13 mouse cellular contexts compared by ENCODE assay signal in genomic region chr8:88564256-88564903, GRCm38 (mm10). TPM values are rescaled to one million over a fixed set of nuclear protein-coding genes. Genes with fewer than 3 reads are reported as not detected.
A peak's percentile ranks its signal among the peaks of the same experiment; 100 is the strongest.
DNase-seq lines count a peak whose midpoint lies in the region; ATAC-seq lines count a peak whose summit lies in the region.
"Had no signal": no experiment of that assay in that cellular context is flagged by ENCODE, and none has a peak within 500 bp of the region (broad histone marks: within the 10 kb centered on the region; RNA-seq: fewer than 3 reads in every experiment).

No protein-coding gene starts in this region.

- H3K4me2 ChIP-seq in heart, embryonic 14.5 days (ENCODE audit: low read length), result peak overlapping the region; percentile 33
- H3K4me2 ChIP-seq in lung, embryonic 15.5 days, result no peak overlapping the region
- H3K4me2 ChIP-seq in heart, embryonic 16.5 days (ENCODE audit: low read depth, low read length), result peak overlapping the region; percentile 36; the same call in 1 of the 2 replicates
- H3K4me2 ChIP-seq: liver, embryonic 13.5 days had no signal

- no peak overlapping the region for H3K9ac ChIP-seq in heart, embryonic 14.5 days (ENCODE audit: low read length)
- no peak overlapping the region for H3K9ac ChIP-seq in lung, embryonic 15.5 days
- H3K9ac ChIP-seq in heart, embryonic 16.5 days (ENCODE audit: low read length), result no peak overlapping the region; the same call in none of the 2 replicates
- H3K9ac ChIP-seq: liver, embryonic 13.5 days had no signal

- WGBS in heart, embryonic 14.5 days, result 5% methylated on average over 9 of the region's 11 CpGs
- WGBS in lung, embryonic 15.5 days, result 15% methylated on average over 9 of the region's 11 CpGs
- 11% methylated on average over 11 of the region's 11 CpGs for WGBS in heart, embryonic 16.5 days

- H3K4me3 ChIP-seq in heart, embryonic 14.5 days (ENCODE audit: control insufficient read depth in 1 of 2, insufficient read depth in 1 of 2, low read depth in 1 of 2, low read length in 2 of 2), result no peak overlapping the region
- H3K4me3 ChIP-seq in lung, embryonic 15.5 days, result no peak overlapping the region
- H3K4me3 ChIP-seq in heart, embryonic 16.5 days (ENCODE audit: low read length), result no peak overlapping the region
- H3K4me3 ChIP-seq: forebrain, embryonic 10.5 days; liver, embryonic 13.5 days had no signal

- H3K27ac ChIP-seq in heart, embryonic 14.5 days (replicated peaks in 1 of 2; ENCODE audit: control insufficient read depth in 1 of 2, insufficient read depth in 1 of 2, low read depth in 2 of 2, low read length in 2 of 2), result peak overlapping the region; percentile 73 to 80
- peak overlapping the region; percentile 66 for H3K27ac ChIP-seq in lung, embryonic 15.5 days
- peak overlapping the region; percentile 71 for H3K27ac ChIP-seq in heart, embryonic 16.5 days (ENCODE audit: low read length)
- H3K27ac ChIP-seq: liver, embryonic 13.5 days had no signal

- H3K4me1 ChIP-seq in heart, embryonic 14.5 days (ENCODE audit: control insufficient read depth in 2 of 2, insufficient read depth in 2 of 2, low read length in 2 of 2), result peaks cover 54 to 74% of the 10 kb centered on the region in 2 experiments
- peaks cover 62% of the 10 kb centered on the region for H3K4me1 ChIP-seq in lung, embryonic 15.5 days
- H3K4me1 ChIP-seq in heart, embryonic 16.5 days (ENCODE audit: control insufficient read depth, insufficient read depth, low read length), result peaks cover 57% of the 10 kb centered on the region

- ATAC-seq in heart, embryonic 14.5 days (ENCODE audit: insufficient number of reproducible peaks, insufficient read depth, low FRiP score, low read depth), result peak; percentile 45
- peak; percentile 11; the same call in 1 of the 2 replicates for ATAC-seq in lung, embryonic 15.5 days (ENCODE audit: borderline replicate concordance, extremely low read depth, low FRiP score, low TSS enrichment)
- ATAC-seq in heart, embryonic 16.5 days (replicated peaks; ENCODE audit: extremely low read depth, insufficient read depth, low FRiP score), result peak; percentile 66
- ATAC-seq: Patski had no signal

- H3K36me3 ChIP-seq in heart, embryonic 14.5 days (ENCODE audit: control insufficient read depth, insufficient read depth, low read length), result no peaks in the 10 kb centered on the region
- no peaks in the 10 kb centered on the region for H3K36me3 ChIP-seq in lung, embryonic 15.5 days
- H3K36me3 ChIP-seq in heart, embryonic 16.5 days (ENCODE audit: control insufficient read depth, insufficient read depth), result no peaks in the 10 kb centered on the region
- H3K36me3 ChIP-seq: liver, embryonic 13.5 days had no signal

- H3K9me3 ChIP-seq in heart, embryonic 14.5 days (ENCODE audit: control insufficient read depth, low read length), result no peaks in the 10 kb centered on the region
- no peaks in the 10 kb centered on the region for H3K9me3 ChIP-seq in lung, embryonic 15.5 days
- no peaks in the 10 kb centered on the region for H3K9me3 ChIP-seq in heart, embryonic 16.5 days (replicated peaks; ENCODE audit: control insufficient read depth, low read length)
- H3K9me3 ChIP-seq: forebrain, embryonic 10.5 days; liver, embryonic 13.5 days had no signal

- DNase-seq in heart, adult 18-20 months, result no peak
- no peak for DNase-seq in lung, postnatal 25 days (ENCODE audit: low spot score)
- DNase-seq in lung, postnatal 36 days, result peak; percentile 58
- DNase-seq in adrenal gland, adult 8-10 months, result no peak
- DNase-seq in cerebellum, adult 11 months, result no peak
- DNase-seq: adrenal gland, postnatal 10 days; liver, embryonic 13.5 days; thymus, adult 2 months had no signal

- no peaks in the 10 kb centered on the region for H3K27me3 ChIP-seq in heart, embryonic 14.5 days (ENCODE audit: control insufficient read depth, insufficient read depth, low read length)
- no peaks in the 10 kb centered on the region for H3K27me3 ChIP-seq in lung, embryonic 15.5 days
- H3K27me3 ChIP-seq in heart, embryonic 16.5 days (ENCODE audit: control insufficient read depth, insufficient read depth, low read length), result no peaks in the 10 kb centered on the region
- H3K27me3 ChIP-seq: liver, embryonic 13.5 days; Patski had no signal

RNA-seq across cellular contexts. Expression of gene Nkd1, which starts 43.2 kb away (rescaled TPM):
- 13.8 and 15.1 TPM in 2 replicates for polyA plus RNA-seq in heart, embryonic 14.5 days (2014; fragmentation: Nextera tagmentation; extraction: Ambion mirVana)
- 1 to 10 TPM; 2.4 to 2.8 TPM for total RNA-seq in heart, adult 18-20 months (2021)
- 56.4 TPM in 2 replicates for polyA plus RNA-seq in lung, embryonic 15.5 days (2015; fragmentation: Nextera tagmentation; extraction: Ambion mirVana)
- 12.3 and 15.4 TPM in 2 replicates for polyA plus RNA-seq in heart, embryonic 16.5 days (2015; fragmentation: Nextera tagmentation; extraction: Ambion mirVana)
- 10 to 100 TPM; 38.0 to 56.5 (median 46.5) TPM for total RNA-seq in adrenal gland, adult 8-10 months (2022)

Comparison
In these comparisons a context has a peak if more than half of its experiments do, and no peak if none do; other contexts are left out.
1. ATAC-seq: peak in every context shown above with its lines; median percentile 66 in heart, embryonic 16.5 days; 45 in heart, embryonic 14.5 days; 11 in lung, embryonic 15.5 days.